Mouse (Mus musculus) embryonic facial prominence, embryonic 15.5 days (tissue): ENCODE results near the gene Macf1. TPM values are rescaled to one million over a fixed set of nuclear protein-coding genes. Genes with fewer than 3 reads are reported as not detected.

Experiments
- ATAC-seq: fragments of 200-750 bp; cut with Nextera tagmentation; 2 replicates; pipeline ENCODE4 v1.8.0; 2017; ENCODE audit warnings: low read depth, moderate TSS enrichment; ENCODE audit not compliant: insufficient number of reproducible peaks, low FRiP score, low TSS enrichment
- H3K27ac ChIP-seq: fragments of 300-500 bp; sonication (generic); replicated peaks from 2 replicates; pipeline ENCODE4 v1.5.1; 2015; ENCODE audit warnings: mild to moderate bottlenecking, inconsistent platforms
- H3K27me3 ChIP-seq: fragments of 300-500 bp; sonication (generic); 2 replicates; pipeline ENCODE4 v1.6.1; 2015; ENCODE audit warnings: inconsistent platforms
- H3K36me3 ChIP-seq: fragments of 300-500 bp; sonication (generic); 2 replicates; pipeline ENCODE4 v1.6.1; 2015; ENCODE audit warnings: mild to moderate bottlenecking, inconsistent platforms
- H3K4me1 ChIP-seq: fragments of 300-500 bp; sonication (generic); 2 replicates; pipeline ENCODE4 v1.6.1; 2015; ENCODE audit warnings: inconsistent platforms
- H3K4me2 ChIP-seq: fragments of 300-500 bp; sonication (generic); replicated peaks from 2 replicates; pipeline ENCODE4 v1.6.1; 2015; ENCODE audit warnings: mild to moderate bottlenecking, inconsistent platforms
- H3K4me3 ChIP-seq: fragments of 300-500 bp; sonication (generic); replicated peaks from 2 replicates; pipeline ENCODE4 v1.5.1; 2015; ENCODE audit warnings: mild to moderate bottlenecking, inconsistent platforms
- H3K9ac ChIP-seq: fragments of 300-500 bp; sonication (generic); 2 replicates; pipeline ENCODE4 v1.6.1; 2015; ENCODE audit warnings: inconsistent platforms
- H3K9me3 ChIP-seq: fragments of 300-500 bp; sonication (generic); replicated peaks from 2 replicates; pipeline ENCODE4 v1.6.1; 2016; ENCODE audit warnings: inconsistent platforms
- WGBS: fragments of 180-500 bp; shearing (Covaris S2); methylation state at CpG from one replicate; pipeline ENCODE4 v1.1.7; 2015; 5-methylcytosine and 5-hydroxymethylcytosine counted together
- polyA plus RNA-seq: library from polyadenylated mRNA; unstranded; fragments of >200 nt; fragmentation: Nextera tagmentation; extraction: Ambion mirVana; gene quantifications from 2 replicates; pipeline ENCODE4 v1.2.1, GENCODE M21; 2015

Macf1 gene
- polyA plus RNA-seq, 1 experiment from 2014 or later: 42.5 TPM

- H3K27me3 ChIP-seq: no peaks in the 10 kb centered on the region
- no peak for ATAC-seq
- 35% methylated on average over 1 of the region's 1 CpGs for WGBS
These were observed 281.9 kb downstream of the Macf1 start for GRCm38 (mm10) chr4:123402244-123402643.

GRCm38 (mm10) chr4:123401265-123401664 is 282.9 kb downstream of the Macf1 start:
- Histone ChIP-seq H3K4me2 (no peak overlapping the region), H3K9me3 (no peaks in the 10 kb centered on the region), H3K9ac (no peak overlapping the region), H3K27ac (no peak overlapping the region), H3K27me3 (no peaks in the 10 kb centered on the region), H3K36me3 (peaks cover 37% of the 10 kb centered on the region), H3K4me1 (peaks cover 21% of the 10 kb centered on the region), H3K4me3 (no peak overlapping the region)
- no peak for ATAC-seq
- 72% methylated on average over 3 of the region's 3 CpGs for WGBS

More at GRCm38 (mm10) chr4:123402244-123402643, 281.9 kb downstream of the Macf1 start:
- H3K9ac ChIP-seq: no peak overlapping the region; the same call in 1 of the 2 replicates
- H3K9me3 ChIP-seq: no peaks in the 10 kb centered on the region
- H3K4me2 ChIP-seq: no peak overlapping the region
- H3K27ac ChIP-seq: no peak overlapping the region
- H3K4me3 ChIP-seq: no peak overlapping the region
- H3K36me3 ChIP-seq: peaks cover 29% of the 10 kb centered on the region
- H3K4me1 ChIP-seq: peaks cover 28% of the 10 kb centered on the region

- Histone ChIP-seq H3K27me3 (no peaks in the 10 kb centered on the region), H3K27ac (no peak overlapping the region), H3K36me3 (peaks cover 68% of the 10 kb centered on the region), H3K4me2 (no peak overlapping the region), H3K9ac (no peak overlapping the region), H3K4me3 (no peak overlapping the region), H3K4me1 (no peaks in the 10 kb centered on the region), H3K9me3 (no peaks in the 10 kb centered on the region)
- WGBS: 82% methylated on average over 5 of the region's 5 CpGs
- no peak for ATAC-seq
These were observed 286.3 kb downstream of the Macf1 start for GRCm38 (mm10) chr4:123397643-123398434.

- H3K36me3 ChIP-seq: peaks cover 75% of the 10 kb centered on the region
- H3K27me3 ChIP-seq: no peaks in the 10 kb centered on the region
- no peak for ATAC-seq
- H3K4me1 ChIP-seq: no peaks in the 10 kb centered on the region
- no peak overlapping the region for H3K4me3 ChIP-seq
- no peak overlapping the region for H3K4me2 ChIP-seq
- H3K27ac ChIP-seq: no peak overlapping the region
- no peak overlapping the region for H3K9ac ChIP-seq
- H3K9me3 ChIP-seq: no peaks in the 10 kb centered on the region
- WGBS: 76% methylated on average over 8 of the region's 8 CpGs
These were observed 287.1 kb downstream of the Macf1 start for GRCm38 (mm10) chr4:123397049-123397448.

GRCm38 (mm10) chr4:123395435-123396000 is 288.6 kb downstream of the Macf1 start:
- H3K9me3 ChIP-seq: no peaks in the 10 kb centered on the region
- H3K36me3 ChIP-seq: peaks cover 75% of the 10 kb centered on the region
- no peaks in the 10 kb centered on the region for H3K4me1 ChIP-seq
- no peak overlapping the region for H3K27ac ChIP-seq
- no peak overlapping the region for H3K9ac ChIP-seq
- ATAC-seq: no peak
- no peak overlapping the region for H3K4me3 ChIP-seq
- 100% methylated on average over 2 of the region's 2 CpGs for WGBS
- no peaks in the 10 kb centered on the region for H3K27me3 ChIP-seq
- H3K4me2 ChIP-seq: no peak overlapping the region

- Histone ChIP-seq H3K27ac (no peak overlapping the region), H3K9me3 (no peaks in the 10 kb centered on the region), H3K4me2 (no peak overlapping the region), H3K4me1 (no peaks in the 10 kb centered on the region), H3K9ac (no peak overlapping the region), H3K36me3 (peaks cover 78% of the 10 kb centered on the region), H3K4me3 (no peak overlapping the region), H3K27me3 (no peaks in the 10 kb centered on the region)
- ATAC-seq: no peak
- WGBS: 93% methylated on average over 5 of the region's 5 CpGs
These were observed 289.3 kb downstream of the Macf1 start for GRCm38 (mm10) chr4:123394878-123395277.

GRCm38 (mm10) chr4:123394269-123394668 is 289.9 kb downstream of the Macf1 start:
- no peak for ATAC-seq
- Histone ChIP-seq H3K27ac (no peak overlapping the region), H3K36me3 (peaks cover 77% of the 10 kb centered on the region), H3K27me3 (no peaks in the 10 kb centered on the region), H3K9ac (no peak overlapping the region), H3K9me3 (no peaks in the 10 kb centered on the region), H3K4me3 (no peak overlapping the region), H3K4me1 (no peaks in the 10 kb centered on the region), H3K4me2 (no peak overlapping the region)
- WGBS: 96% methylated on average over 1 of the region's 1 CpGs

- no peak for ATAC-seq
- H3K27me3 ChIP-seq: no peaks in the 10 kb centered on the region
- no peak overlapping the region for H3K9ac ChIP-seq
- no peak overlapping the region for H3K27ac ChIP-seq
- H3K4me3 ChIP-seq: no peak overlapping the region
- H3K9me3 ChIP-seq: no peaks in the 10 kb centered on the region
- H3K36me3 ChIP-seq: peaks cover 81% of the 10 kb centered on the region
- no peaks in the 10 kb centered on the region for H3K4me1 ChIP-seq
- 73% methylated on average over 3 of the region's 3 CpGs for WGBS
- no peak overlapping the region for H3K4me2 ChIP-seq
These were observed 291.2 kb downstream of the Macf1 start for GRCm38 (mm10) chr4:123393004-123393403.

- Histone ChIP-seq H3K27me3 (no peaks in the 10 kb centered on the region), H3K27ac (no peak overlapping the region), H3K36me3 (peaks cover 81% of the 10 kb centered on the region), H3K4me3 (no peak overlapping the region), H3K9ac (no peak overlapping the region), H3K4me1 (no peaks in the 10 kb centered on the region), H3K4me2 (no peak overlapping the region), H3K9me3 (no peaks in the 10 kb centered on the region)
- WGBS: 97% methylated on average over 1 of the region's 1 CpGs
- ATAC-seq: no peak
These were observed 292.0 kb downstream of the Macf1 start for GRCm38 (mm10) chr4:123392187-123392586.

GRCm38 (mm10) chr4:123385028-123385427 is 299.1 kb downstream of the Macf1 start:
- H3K4me1 ChIP-seq: no peaks in the 10 kb centered on the region
- no peak overlapping the region for H3K9ac ChIP-seq
- peaks cover 84% of the 10 kb centered on the region for H3K36me3 ChIP-seq
- no peak for ATAC-seq
- H3K4me2 ChIP-seq: no peak overlapping the region
- no peak overlapping the region for H3K27ac ChIP-seq
- 60% methylated on average over 1 of the region's 1 CpGs for WGBS
- no peak overlapping the region for H3K4me3 ChIP-seq
- no peaks in the 10 kb centered on the region for H3K27me3 ChIP-seq
- H3K9me3 ChIP-seq: no peaks in the 10 kb centered on the region

GRCm38 (mm10) chr4:123383173-123383572 is 301.0 kb downstream of the Macf1 start:
- no peak overlapping the region for H3K27ac ChIP-seq
- H3K36me3 ChIP-seq: peaks cover 81% of the 10 kb centered on the region
- no peak for ATAC-seq
- H3K9me3 ChIP-seq: no peaks in the 10 kb centered on the region
- 87% methylated on average over 7 of the region's 7 CpGs for WGBS
- no peaks in the 10 kb centered on the region for H3K27me3 ChIP-seq
- H3K4me3 ChIP-seq: no peak overlapping the region
- H3K4me2 ChIP-seq: no peak overlapping the region
- no peak overlapping the region for H3K9ac ChIP-seq
- no peaks in the 10 kb centered on the region for H3K4me1 ChIP-seq

- Histone ChIP-seq H3K36me3 (peaks cover 78% of the 10 kb centered on the region), H3K4me2 (no peak overlapping the region), H3K9me3 (no peaks in the 10 kb centered on the region), H3K4me3 (no peak overlapping the region), H3K27ac (no peak overlapping the region), H3K4me1 (no peaks in the 10 kb centered on the region), H3K9ac (no peak overlapping the region), H3K27me3 (no peaks in the 10 kb centered on the region)
- ATAC-seq: no peak
- WGBS: 90% methylated on average over 4 of the region's 4 CpGs
These were observed 302.1 kb downstream of the Macf1 start for GRCm38 (mm10) chr4:123382051-123382450.
